25 mouse cellular contexts compared by ENCODE assay signal in genomic region chr4:68275063-68275708, GRCm38 (mm10).
DNase-seq lines count a peak whose midpoint lies in the region; ATAC-seq lines count a peak whose summit lies in the region.
"Had no signal": no experiment of that assay in that cellular context is flagged by ENCODE, and none has a peak within 500 bp of the region (broad histone marks: within the 10 kb centered on the region; RNA-seq: fewer than 3 reads in every experiment).

No protein-coding gene starts in this region.

- H3K9ac ChIP-seq in lung, embryonic 15.5 days, result no peak overlapping the region
- H3K9ac ChIP-seq: embryonic facial prominence, embryonic 12.5 days; forebrain, embryonic 13.5 days; forebrain, embryonic 15.5 days had no signal

- H3K36me3 ChIP-seq in lung, embryonic 15.5 days, result no peaks in the 10 kb centered on the region
- H3K36me3 ChIP-seq: embryonic facial prominence, embryonic 10.5 days; embryonic facial prominence, embryonic 12.5 days; forebrain, embryonic 15.5 days; G1E had no signal

- ATAC-seq in lung, embryonic 15.5 days (ENCODE audit: borderline replicate concordance, extremely low read depth, low FRiP score, low TSS enrichment), result peak; percentile 57; the same call in 1 of the 2 replicates
- ATAC-seq: activated CD4-positive, CD25-positive, alpha-beta regulatory T cell, adult 4 months; CD4-positive, CD25-positive, alpha-beta regulatory T cell, adult 4 months; forebrain, embryonic 13.5 days; forebrain, embryonic 15.5 days; Patski had no signal

- no peaks in the 10 kb centered on the region for H3K9me3 ChIP-seq in lung, embryonic 15.5 days
- H3K9me3 ChIP-seq: embryonic facial prominence, embryonic 10.5 days; embryonic facial prominence, embryonic 12.5 days; forebrain, embryonic 13.5 days; forebrain, embryonic 15.5 days; G1E had no signal

- no peak overlapping the region for H3K27ac ChIP-seq in lung, embryonic 15.5 days
- H3K27ac ChIP-seq: embryonic facial prominence, embryonic 10.5 days; embryonic facial prominence, embryonic 12.5 days; forebrain, embryonic 13.5 days; forebrain, embryonic 15.5 days had no signal

- H3K27me3 ChIP-seq in lung, embryonic 15.5 days, result no peaks in the 10 kb centered on the region
- H3K27me3 ChIP-seq: CH12.LX; embryonic facial prominence, embryonic 12.5 days; forebrain, embryonic 13.5 days; forebrain, embryonic 15.5 days; Patski had no signal

- no peak overlapping the region for H3K4me2 ChIP-seq in lung, embryonic 15.5 days
- H3K4me2 ChIP-seq: embryonic facial prominence, embryonic 12.5 days; forebrain, embryonic 13.5 days; forebrain, embryonic 15.5 days had no signal

- no peaks in the 10 kb centered on the region for H3K4me1 ChIP-seq in lung, embryonic 15.5 days
- H3K4me1 ChIP-seq: embryonic facial prominence, embryonic 10.5 days; embryonic facial prominence, embryonic 12.5 days; forebrain, embryonic 13.5 days; forebrain, embryonic 15.5 days had no signal

- 54% methylated on average over 3 of the region's 3 CpGs for WGBS in lung, embryonic 15.5 days

- peak; percentile 7 to 28 for DNase-seq in layer of hippocampus, adult 18-20 months (ENCODE audit: low spot score in 2 of 2)
- DNase-seq in layer of hippocampus, adult 9-11 months, result no peak
- DNase-seq in lung, adult 18-20 months, result no peak
- peak; percentile 3 for DNase-seq in right cerebral cortex, adult 18-20 months
- no peak for DNase-seq in right cerebral cortex, postnatal 25 days
- DNase-seq in gastrocnemius, adult 8-10 months (ENCODE audit: low spot score in 2 of 2), result no peak
- DNase-seq: adrenal gland, adult 8-10 months; adrenal gland, postnatal 14 days; adrenal gland, postnatal 36 days; B cell, adult 2 months; cerebellum, adult 11-12 months; cerebellum, adult 2 months; cerebellum, adult 9-10 months; cerebellum, postnatal 10 days; cerebellum, postnatal 25 days had no signal

- H3K4me3 ChIP-seq in lung, embryonic 15.5 days, result no peak overlapping the region
- H3K4me3 ChIP-seq: embryonic facial prominence, embryonic 10.5 days; embryonic facial prominence, embryonic 12.5 days; forebrain, embryonic 13.5 days; forebrain, embryonic 15.5 days had no signal

Comparison
In these comparisons a context has a peak if more than half of its experiments do, and no peak if none do; other contexts are left out.
1. DNase-seq: peak in layer of hippocampus, adult 18-20 months (2 of 2) and right cerebral cortex, adult 18-20 months (single experiment); none in layer of hippocampus, adult 9-11 months (single experiment), lung, adult 18-20 months (0 of 2), right cerebral cortex, postnatal 25 days (single experiment) and gastrocnemius, adult 8-10 months (0 of 2).